Mouse (Mus musculus): ENCODE data around the gene Cacng4. TPM values are rescaled to one million over a fixed set of nuclear protein-coding genes. Genes with fewer than 3 reads are reported as not detected.

Gene Cacng4
- polyA plus RNA-seq, 1 experiment from 2014 or later: 37.8 TPM

- no peak for ATAC-seq (replicated peaks)
These were observed 27.4 kb downstream of the Cacng4 start for GRCm38 (mm10) chr11:107766932-107767331.

GRCm38 (mm10) chr11:107762688-107763460, 31.5 kb downstream of the Cacng4 start:
- no peaks in the 10 kb centered on the region for H3K36me3 ChIP-seq
- no peaks in the 10 kb centered on the region for H3K27me3 ChIP-seq
- no peak overlapping the region for H3K9ac ChIP-seq (replicated peaks)
- H3K9me3 ChIP-seq: no peaks in the 10 kb centered on the region
- peak overlapping the region; percentile 75 for H3K27ac ChIP-seq (replicated peaks)
- no peak overlapping the region for H3K4me3 ChIP-seq
- 7% methylated on average over 8 of the region's 8 CpGs for WGBS
- peaks cover 59% of the 10 kb centered on the region for H3K4me1 ChIP-seq
- no peak overlapping the region for H3K4me2 ChIP-seq (replicated peaks)
- ATAC-seq (replicated peaks): peak; percentile 85

More at GRCm38 (mm10) chr11:107766932-107767331, 27.4 kb downstream of the Cacng4 start:
- Histone ChIP-seq H3K4me1 (peaks cover 44% of the 10 kb centered on the region), H3K4me3 (no peak overlapping the region), H3K9ac (replicated peaks) (no peak overlapping the region), H3K27me3 (no peaks in the 10 kb centered on the region), H3K4me2 (replicated peaks) (no peak overlapping the region), H3K9me3 (no peaks in the 10 kb centered on the region), H3K36me3 (no peaks in the 10 kb centered on the region), H3K27ac (replicated peaks) (no peak overlapping the region)
- 43% methylated on average over 12 of the region's 12 CpGs for WGBS

GRCm38 (mm10) chr11:107761790-107762500, 32.4 kb downstream of the Cacng4 start:
- H3K9me3 ChIP-seq: no peaks in the 10 kb centered on the region
- no peaks in the 10 kb centered on the region for H3K27me3 ChIP-seq
- no peak overlapping the region for H3K4me3 ChIP-seq
- no peaks in the 10 kb centered on the region for H3K36me3 ChIP-seq
- H3K27ac ChIP-seq (replicated peaks): peak overlapping the region; percentile 75
- no peak for ATAC-seq (replicated peaks)
- no peak overlapping the region for H3K9ac ChIP-seq (replicated peaks)
- no peak overlapping the region for H3K4me2 ChIP-seq (replicated peaks)
- WGBS: 60% methylated on average over 10 of the region's 10 CpGs
- H3K4me1 ChIP-seq: peaks cover 52% of the 10 kb centered on the region

DNA sequence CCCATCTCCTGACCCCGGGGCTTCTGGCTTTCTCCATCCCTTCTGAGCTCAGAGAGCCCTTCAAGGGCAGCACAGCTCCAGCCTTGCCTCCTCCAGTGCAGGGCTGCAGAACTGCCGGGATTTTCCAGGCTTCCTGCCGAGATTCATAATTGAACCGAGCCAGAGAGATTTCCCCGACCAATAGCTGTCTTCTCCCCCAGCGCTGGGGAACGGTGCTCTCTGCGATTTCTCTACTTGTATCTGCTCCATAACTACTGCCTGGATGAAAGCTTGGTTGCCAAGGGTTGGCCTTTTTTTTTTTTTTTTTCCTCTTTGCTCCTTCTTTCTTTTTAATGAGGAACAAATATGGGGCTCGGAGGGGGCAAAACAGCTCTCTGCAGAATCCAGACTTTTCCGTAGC, 34.4 kb downstream of the Cacng4 start:
- H3K4me3 ChIP-seq: no peak overlapping the region
- no peaks in the 10 kb centered on the region for H3K36me3 ChIP-seq
- H3K27me3 ChIP-seq: no peaks in the 10 kb centered on the region
- H3K4me2 ChIP-seq (replicated peaks): no peak overlapping the region
- 13% methylated on average over 10 of the region's 10 CpGs for WGBS
- no peaks in the 10 kb centered on the region for H3K9me3 ChIP-seq
- no peak overlapping the region for H3K9ac ChIP-seq (replicated peaks)
- no peak for ATAC-seq (replicated peaks)
- peaks cover 51% of the 10 kb centered on the region for H3K4me1 ChIP-seq
- peak overlapping the region; percentile 59 for H3K27ac ChIP-seq (replicated peaks)

- Histone ChIP-seq H3K4me2 (replicated peaks) (no peak overlapping the region), H3K4me1 (peaks cover 51% of the 10 kb centered on the region), H3K36me3 (no peaks in the 10 kb centered on the region), H3K4me3 (no peak overlapping the region), H3K27me3 (no peaks in the 10 kb centered on the region), H3K9me3 (no peaks in the 10 kb centered on the region), H3K9ac (replicated peaks) (no peak overlapping the region), H3K27ac (replicated peaks) (peak overlapping the region; percentile 59; the same call in 1 of the 2 replicates)
- WGBS: 46% methylated on average over 9 of the region's 9 CpGs
- ATAC-seq (replicated peaks): no peak
These were observed 34.8 kb downstream of the Cacng4 start for GRCm38 (mm10) chr11:107759516-107759915.

GRCm38 (mm10) chr11:107749114-107749513, 45.2 kb downstream of the Cacng4 start:
- Histone ChIP-seq H3K27ac (replicated peaks) (no peak overlapping the region), H3K9me3 (no peaks in the 10 kb centered on the region), H3K4me2 (replicated peaks) (no peak overlapping the region), H3K27me3 (no peaks in the 10 kb centered on the region), H3K4me3 (no peak overlapping the region), H3K36me3 (no peaks in the 10 kb centered on the region), H3K4me1 (peaks cover 10% of the 10 kb centered on the region), H3K9ac (replicated peaks) (no peak overlapping the region)
- WGBS: 82% methylated on average over 5 of the region's 5 CpGs
- ATAC-seq (replicated peaks): no peak

GRCm38 (mm10) chr11:107748243-107749035, 45.9 kb downstream of the Cacng4 start:
- no peak for ATAC-seq (replicated peaks)
- no peaks in the 10 kb centered on the region for H3K36me3 ChIP-seq
- WGBS: 90% methylated on average over 5 of the region's 5 CpGs
- no peaks in the 10 kb centered on the region for H3K9me3 ChIP-seq
- peaks cover 3% of the 10 kb centered on the region; the same call in 1 of the 2 replicates for H3K4me1 ChIP-seq
- H3K4me3 ChIP-seq: no peak overlapping the region
- H3K9ac ChIP-seq (replicated peaks): no peak overlapping the region
- no peaks in the 10 kb centered on the region for H3K27me3 ChIP-seq
- no peak overlapping the region for H3K4me2 ChIP-seq (replicated peaks)
- no peak overlapping the region for H3K27ac ChIP-seq (replicated peaks)

DNA sequence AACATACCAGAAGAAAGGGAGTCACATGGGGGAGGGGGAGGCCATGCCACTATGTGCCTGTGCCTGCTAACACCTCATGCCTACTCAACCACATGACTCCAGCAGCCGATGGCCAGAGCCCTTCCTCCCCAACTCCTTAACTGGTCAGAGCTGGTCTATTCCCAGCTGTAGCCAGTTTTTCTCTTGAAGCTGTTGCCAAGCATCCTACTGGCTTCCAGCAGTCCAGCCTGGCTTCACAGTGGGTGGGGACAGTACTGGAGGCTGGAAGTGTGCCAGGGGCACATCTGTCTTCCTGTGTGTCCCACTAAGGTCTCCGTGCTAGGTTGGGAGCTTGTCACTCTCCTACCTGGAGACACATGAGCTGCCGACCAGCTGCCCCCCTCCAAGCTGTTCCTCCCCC, 51.3 kb downstream of the Cacng4 start:
- Histone ChIP-seq H3K4me2 (replicated peaks) (no peak overlapping the region), H3K27me3 (no peaks in the 10 kb centered on the region), H3K4me3 (no peak overlapping the region), H3K36me3 (peaks cover 7% of the 10 kb centered on the region; the same call in 1 of the 2 replicates), H3K9me3 (no peaks in the 10 kb centered on the region), H3K27ac (replicated peaks) (no peak overlapping the region), H3K9ac (replicated peaks) (no peak overlapping the region), H3K4me1 (0 out of 2 replicates have a peak, but pooled peaks cover 11% of the 10 kb centered on the region)
- no peak for ATAC-seq (replicated peaks)
- WGBS: 52% methylated on average over 3 of the region's 3 CpGs

GRCm38 (mm10) chr11:107738418-107739099, 55.8 kb downstream of the Cacng4 start:
- no peak overlapping the region for H3K4me2 ChIP-seq (replicated peaks)
- no peaks in the 10 kb centered on the region for H3K27me3 ChIP-seq
- no peak for ATAC-seq (replicated peaks)
- 87% methylated on average over 20 of the region's 20 CpGs for WGBS
- no peaks in the 10 kb centered on the region for H3K9me3 ChIP-seq
- H3K4me3 ChIP-seq: no peak overlapping the region
- H3K9ac ChIP-seq (replicated peaks): no peak overlapping the region
- peaks cover 30% of the 10 kb centered on the region for H3K36me3 ChIP-seq
- no peak overlapping the region for H3K27ac ChIP-seq (replicated peaks)
- H3K4me1 ChIP-seq: 0 out of 2 replicates have a peak, but pooled peaks cover 11% of the 10 kb centered on the region

- Histone ChIP-seq H3K36me3 (peaks cover 36% of the 10 kb centered on the region), H3K27me3 (no peaks in the 10 kb centered on the region), H3K9me3 (no peaks in the 10 kb centered on the region), H3K27ac (replicated peaks) (no peak overlapping the region), H3K4me1 (0 out of 2 replicates have a peak, but pooled peaks cover 6% of the 10 kb centered on the region), H3K4me3 (no peak overlapping the region), H3K4me2 (replicated peaks) (no peak overlapping the region), H3K9ac (replicated peaks) (no peak overlapping the region)
- ATAC-seq (replicated peaks): no peak
- 87% methylated on average over 6 of the region's 6 CpGs for WGBS
These were observed 56.5 kb downstream of the Cacng4 start for GRCm38 (mm10) chr11:107737886-107738285.

GRCm38 (mm10) chr11:107734133-107734532, 60.2 kb downstream of the Cacng4 start:
- H3K4me2 ChIP-seq (replicated peaks): no peak overlapping the region
- H3K27ac ChIP-seq (replicated peaks): no peak overlapping the region
- H3K4me3 ChIP-seq: no peak overlapping the region
- no peaks in the 10 kb centered on the region for H3K27me3 ChIP-seq
- H3K36me3 ChIP-seq: peaks cover 41% of the 10 kb centered on the region
- ATAC-seq (replicated peaks): no peak
- H3K9ac ChIP-seq (replicated peaks): no peak overlapping the region
- WGBS: 91% methylated on average over 7 of the region's 7 CpGs
- no peaks in the 10 kb centered on the region for H3K4me1 ChIP-seq
- no peaks in the 10 kb centered on the region for H3K9me3 ChIP-seq

Data from forebrain, embryonic 15.5 days (tissue).